Mouse (Mus musculus) retina, embryonic 14.5 days (tissue): ENCODE measurements around the gene Gm29735.
A peak's percentile ranks its signal among the peaks of the same experiment; 100 is the strongest.
"Not testable (repeated sequence)": the region's sequence is repeated elsewhere in the genome, so short reads cannot be mapped to it uniquely, and the experiment has no call there.

Experiments
- DNase-seq: peaks from one replicate; pipeline ENCODE4 v3.0.0-alpha.2; 2015; ENCODE audit warnings: low spot score

Gm29735 gene

DNA sequence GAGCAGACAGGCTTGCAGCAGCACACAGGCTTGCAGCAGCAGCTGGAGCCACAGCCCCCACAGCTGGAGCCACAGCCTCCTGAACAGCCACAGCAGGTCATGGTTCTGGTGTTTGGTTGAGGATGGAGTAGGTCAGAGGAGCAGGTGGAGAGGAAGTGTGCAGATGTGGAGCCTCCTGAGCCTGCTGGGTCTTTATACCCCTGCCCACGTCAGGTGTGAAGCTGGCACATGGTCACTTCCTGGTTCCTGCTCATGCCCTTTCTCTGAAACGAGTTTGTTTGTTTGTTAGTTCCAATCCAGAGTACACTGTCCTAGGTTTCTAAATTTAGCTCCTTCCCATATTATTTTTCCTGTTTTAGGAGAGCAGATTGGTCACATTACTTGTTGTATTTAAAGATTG is at the start of gene Gm29735:
TSS of gene Gm29735 (minus strand) at position 101 of the 400 bp plus-strand sequence.
- not testable (repeated sequence) for DNase-seq

GRCm38 (mm10) chr7:142205488-142205887 is 48.6 kb upstream of the Gm29735 start:
- no peak for DNase-seq

DNA sequence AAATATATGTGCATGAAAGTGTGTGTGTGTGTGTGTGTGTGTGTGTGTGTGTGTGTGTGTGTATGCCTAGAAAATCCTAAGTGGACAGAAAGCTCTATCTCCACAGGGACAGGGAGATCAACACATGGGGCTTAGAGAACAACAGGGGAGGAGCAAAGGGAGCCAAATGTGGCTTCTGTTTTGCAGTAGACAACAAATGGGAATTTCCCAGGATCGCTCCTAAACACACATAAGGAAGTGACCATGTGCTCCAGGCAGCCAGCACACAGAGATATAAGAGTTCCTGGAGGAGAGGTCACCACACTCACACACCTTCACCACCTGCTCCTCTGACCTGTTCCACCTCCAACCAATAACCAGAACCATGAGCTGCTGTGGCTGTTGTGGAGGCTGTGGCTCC is 44.2 kb upstream of the Gm29735 start, which contains the start of gene Krtap5-3:
TSS of gene Krtap5-3 (plus strand) at position 301 of the 400 bp plus-strand sequence.
- no peak for DNase-seq

DNA sequence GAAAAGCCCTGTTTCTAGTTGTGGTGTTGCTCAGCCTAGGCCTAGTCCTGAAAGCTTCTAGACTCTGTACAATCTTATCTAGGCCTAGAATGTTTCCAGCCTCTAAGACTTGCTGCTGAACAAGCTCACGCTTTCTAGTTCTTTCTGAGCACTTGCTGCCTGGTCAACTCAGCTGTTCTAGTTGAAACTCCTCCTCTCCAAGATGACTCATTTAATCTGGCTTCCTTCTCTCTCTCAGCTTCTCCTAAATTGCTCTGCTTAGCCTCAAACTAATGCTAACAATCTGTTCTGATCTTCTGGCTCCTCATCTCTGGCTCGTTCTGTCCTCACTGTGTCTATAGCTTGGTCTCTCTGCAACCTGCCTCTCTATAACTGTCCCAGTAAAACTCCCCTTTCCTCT is 41.8 kb upstream of the Gm29735 start:
- no peak for DNase-seq

- DNase-seq = no peak
Observed at GRCm38 (mm10) chr7:142190289-142190688, 33.4 kb upstream of the Gm29735 start, which contains the start of gene Gm10153. TSS of gene Gm10153 (minus strand) at chr7:142190389.

DNA sequence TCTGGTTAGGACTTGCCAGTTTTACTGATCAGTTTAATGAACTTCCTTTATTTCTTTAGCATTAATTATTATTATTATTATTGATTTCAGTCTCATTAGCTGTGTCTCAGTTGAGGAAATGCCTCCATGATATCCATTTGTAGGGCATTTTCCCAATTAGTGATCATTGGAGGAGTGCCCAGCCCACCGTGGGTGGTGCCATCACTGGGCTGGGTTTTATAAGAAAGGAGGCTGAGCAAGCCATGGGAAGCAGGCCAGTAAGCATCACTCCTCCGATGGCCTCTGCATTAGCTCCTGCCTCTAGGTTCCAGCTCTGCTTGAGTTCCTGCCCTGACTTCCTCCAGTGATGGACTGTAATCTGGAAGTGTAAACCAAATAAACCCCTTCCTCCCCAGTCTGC is 31.2 kb upstream of the Gm29735 start:
- no peak for DNase-seq

DNA sequence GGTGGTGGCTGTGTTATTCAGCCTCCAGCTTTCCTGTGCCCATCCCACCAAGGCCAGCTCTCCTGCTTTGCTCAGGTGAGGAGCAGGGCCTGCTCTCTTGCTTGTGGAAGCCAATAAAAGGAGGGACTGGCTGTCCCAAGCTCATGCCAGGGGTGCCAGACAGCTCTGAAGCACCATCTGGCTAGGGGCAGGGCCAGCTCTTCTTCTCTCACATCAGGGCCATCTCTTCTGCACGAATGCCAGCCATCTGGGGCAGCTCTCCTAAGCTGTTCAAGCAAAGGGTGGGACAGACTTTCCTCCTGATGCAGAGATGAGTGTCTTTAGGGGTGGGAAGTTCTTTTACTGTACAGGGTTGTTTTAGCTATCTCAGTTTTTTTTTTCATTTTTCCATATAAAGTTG is 24.1 kb upstream of the Gm29735 start:
- DNase-seq = no peak

DNA sequence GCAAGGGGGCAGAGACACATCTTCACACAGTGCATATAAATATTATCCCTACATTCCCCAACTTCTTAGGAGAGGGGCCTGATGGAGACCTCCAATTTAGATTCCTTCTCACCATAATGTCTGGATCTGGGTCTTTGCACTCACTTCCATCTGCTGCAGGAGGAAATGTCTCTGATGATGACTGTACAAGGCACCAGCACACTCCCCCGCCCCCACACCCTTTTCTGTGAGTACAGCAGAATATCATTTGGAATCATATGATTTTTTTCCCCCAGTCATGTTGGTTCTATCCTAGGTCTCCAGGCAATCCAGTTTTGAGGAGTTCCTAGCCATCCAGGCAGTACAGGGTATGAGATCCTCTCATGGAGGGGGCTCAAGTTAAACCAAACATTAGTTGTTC is 21.8 kb upstream of the Gm29735 start:
- DNase-seq = no peak

GRCm38 (mm10) chr7:142175905-142176304 is 19.0 kb upstream of the Gm29735 start, which contains the start of gene Krtap5-2:
TSS of gene Krtap5-2 (minus strand) at chr7:142176005.
- DNase-seq = not testable (repeated sequence)

- DNase-seq = peak; percentile 69
Observed at GRCm38 (mm10) chr7:142169836-142170235, 12.9 kb upstream of the Gm29735 start.

DNA sequence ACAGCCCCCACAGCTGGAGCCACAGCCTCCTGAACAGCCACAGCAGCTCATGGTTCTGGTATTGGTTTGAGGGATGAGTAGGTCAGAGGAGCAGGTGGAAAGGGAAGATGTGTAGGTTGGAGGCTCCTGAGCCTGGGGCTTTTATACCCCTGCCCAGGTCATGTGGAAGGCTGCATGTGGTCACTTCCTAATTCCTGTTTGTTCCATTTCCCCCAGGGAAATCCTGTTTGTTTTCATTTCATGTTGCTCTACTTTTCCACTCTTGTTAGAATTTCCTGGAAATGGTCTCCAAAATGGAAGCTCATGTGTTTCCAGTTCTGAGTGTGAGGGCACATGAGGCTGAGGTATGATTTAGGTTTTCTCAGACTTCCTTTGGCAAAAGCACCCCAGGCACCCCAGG is 8.7 kb upstream of the Gm29735 start, which contains the start of gene Gm4553:
TSS of gene Gm4553 (minus strand) at position 101 of the 400 bp plus-strand sequence.
- DNase-seq = not testable (repeated sequence)

DNA sequence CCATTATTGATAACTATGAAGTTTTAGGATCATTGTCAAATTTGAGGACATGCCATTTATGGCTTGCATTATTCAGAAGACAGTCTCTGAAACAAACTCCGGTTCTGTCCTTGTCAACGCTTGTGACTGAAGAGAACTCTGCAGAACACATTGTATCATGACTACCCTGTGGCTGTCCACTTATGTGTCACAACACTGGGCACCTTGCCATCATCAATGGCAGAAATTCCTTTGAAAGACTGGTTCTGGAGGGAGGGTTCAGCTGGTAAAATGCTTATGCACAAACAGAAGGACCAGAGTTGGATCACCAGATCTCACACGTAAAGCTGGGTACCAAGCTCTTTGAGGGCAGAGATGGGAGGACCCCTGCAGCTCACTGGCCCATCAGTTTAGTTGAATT is 2.5 kb upstream of the Gm29735 start:
- DNase-seq = no peak

DNA sequence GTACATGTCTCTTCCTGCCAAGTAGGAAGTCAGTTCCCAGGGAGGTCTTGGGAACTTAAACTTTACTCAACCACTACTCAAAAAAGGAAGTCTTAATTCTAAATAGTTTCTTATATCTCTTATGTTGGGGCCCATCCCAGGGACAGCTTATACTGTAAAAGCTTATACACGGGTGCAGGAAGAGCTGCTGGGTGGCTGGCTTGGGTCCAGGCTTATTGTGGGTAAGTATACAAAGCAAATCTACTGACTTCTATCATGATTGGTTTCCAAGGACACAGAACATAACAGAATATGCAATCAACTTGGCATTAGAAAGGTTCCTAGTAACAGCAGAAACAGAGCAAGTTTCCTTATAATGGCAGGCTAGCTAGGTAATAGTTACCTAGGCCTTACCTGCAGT is 1.6 kb downstream of the Gm29735 start:
- no peak for DNase-seq

DNA sequence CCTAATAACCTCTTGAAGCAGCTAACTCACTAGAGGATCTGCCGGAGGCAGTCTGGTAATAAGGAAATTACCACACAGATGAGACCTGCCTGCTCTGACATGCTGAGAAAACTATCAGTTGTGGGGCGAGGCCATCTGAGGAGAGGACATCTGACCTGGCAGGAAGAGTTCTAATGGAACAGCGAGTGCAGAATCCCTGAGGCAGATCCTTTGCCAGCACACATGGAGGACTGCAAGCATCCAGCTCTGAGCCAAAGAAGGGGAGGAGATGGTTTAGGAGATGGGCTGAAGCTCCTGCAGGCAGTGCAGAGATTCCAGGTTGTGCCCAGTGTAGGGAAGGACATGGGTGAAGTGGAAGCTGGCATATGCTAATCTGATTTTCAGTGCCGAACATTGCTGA is 4.7 kb downstream of the Gm29735 start:
- no peak for DNase-seq

DNA sequence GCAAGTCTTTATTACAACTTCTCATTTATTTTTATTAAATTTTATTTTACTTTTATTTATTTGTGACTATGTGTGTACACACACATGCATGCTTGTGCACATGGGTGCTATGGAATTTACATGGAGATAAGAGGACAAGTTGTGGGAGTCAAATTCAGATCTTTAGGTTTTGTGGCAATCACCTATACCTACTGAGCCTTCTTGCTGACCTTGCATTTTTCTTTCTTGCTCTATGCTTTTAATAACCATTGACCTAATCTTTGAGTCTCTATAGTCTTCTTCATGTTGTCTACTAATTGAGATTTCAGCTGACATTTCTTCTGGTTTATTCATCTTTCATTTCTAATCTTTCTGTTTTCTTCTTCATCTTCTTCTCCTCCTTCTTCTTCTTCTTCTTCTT is 8.3 kb downstream of the Gm29735 start:
- DNase-seq = no peak

DNA sequence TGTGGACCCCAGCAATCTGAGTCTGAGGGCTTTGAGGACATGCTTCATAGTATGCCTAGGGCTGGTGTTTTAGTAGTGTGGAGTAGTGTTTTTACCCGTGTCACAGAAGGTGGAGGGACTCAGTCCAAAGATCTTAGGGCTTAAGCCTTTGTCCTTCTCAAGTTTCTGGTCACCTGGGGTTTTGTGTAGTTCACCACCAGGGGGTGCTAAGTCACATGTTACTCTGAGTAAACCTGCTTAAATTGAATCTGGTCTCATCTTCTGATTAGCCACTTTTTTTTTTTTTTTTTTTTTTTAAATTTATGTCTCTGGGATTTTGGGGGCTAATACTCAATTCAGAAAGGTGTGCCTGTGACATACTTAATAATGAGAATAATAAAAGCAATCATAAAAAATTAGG is 10.9 kb downstream of the Gm29735 start:
- peak; percentile 84 for DNase-seq

GRCm38 (mm10) chr7:142145413-142145940 is 11.4 kb downstream of the Gm29735 start:
- no peak for DNase-seq

- no peak for DNase-seq
Observed at GRCm38 (mm10) chr7:142144507-142144906, 12.4 kb downstream of the Gm29735 start, which contains the start of gene Gm45337. TSS of gene Gm45337 (minus strand) at chr7:142144607.

DNA sequence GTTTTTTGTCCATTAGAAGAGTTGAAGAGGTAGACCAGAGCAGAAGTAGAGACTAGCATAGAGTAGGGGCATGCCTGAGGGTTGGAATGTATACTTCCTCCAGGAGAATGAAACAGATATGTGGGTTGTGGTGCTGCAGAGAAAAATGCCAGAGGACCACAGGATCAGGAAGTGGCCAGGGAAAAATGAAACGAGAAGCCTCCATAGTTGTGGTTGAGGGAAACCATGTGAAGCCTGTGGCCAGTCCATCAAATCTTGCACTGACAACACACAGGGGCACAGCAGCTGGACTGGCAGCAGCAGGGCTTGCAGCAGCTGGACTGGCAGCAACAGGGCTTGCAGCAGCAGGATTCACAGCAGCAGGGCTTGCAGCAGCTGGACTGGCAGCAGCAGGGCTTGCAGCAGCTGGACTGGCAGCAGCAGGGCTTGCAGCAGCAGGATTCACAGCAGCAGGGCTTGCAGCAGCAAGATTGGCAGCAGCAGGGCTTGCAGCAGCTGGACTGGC is 13.4 kb downstream of the Gm29735 start:
- not testable (repeated sequence) for DNase-seq

DNA sequence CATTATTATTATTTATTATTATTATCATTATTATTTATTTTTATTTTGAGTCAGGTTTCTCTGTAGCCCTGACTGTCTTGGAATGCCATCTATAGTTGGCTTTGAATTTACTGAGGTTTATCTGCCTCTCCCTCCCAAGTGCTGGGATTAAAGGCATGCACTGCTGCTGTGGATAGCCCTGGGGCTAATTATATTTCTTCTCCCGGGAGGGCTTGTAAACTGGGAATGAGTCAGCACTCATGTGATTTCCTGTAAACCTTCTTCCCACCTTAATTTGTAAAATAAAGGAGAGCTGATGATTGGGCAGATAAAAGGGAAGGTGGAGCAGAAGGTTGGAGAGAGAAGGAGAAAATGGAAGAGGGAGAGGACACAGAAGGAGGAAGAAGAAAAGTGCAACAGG is 16.2 kb downstream of the Gm29735 start:
- no peak for DNase-seq

DNA sequence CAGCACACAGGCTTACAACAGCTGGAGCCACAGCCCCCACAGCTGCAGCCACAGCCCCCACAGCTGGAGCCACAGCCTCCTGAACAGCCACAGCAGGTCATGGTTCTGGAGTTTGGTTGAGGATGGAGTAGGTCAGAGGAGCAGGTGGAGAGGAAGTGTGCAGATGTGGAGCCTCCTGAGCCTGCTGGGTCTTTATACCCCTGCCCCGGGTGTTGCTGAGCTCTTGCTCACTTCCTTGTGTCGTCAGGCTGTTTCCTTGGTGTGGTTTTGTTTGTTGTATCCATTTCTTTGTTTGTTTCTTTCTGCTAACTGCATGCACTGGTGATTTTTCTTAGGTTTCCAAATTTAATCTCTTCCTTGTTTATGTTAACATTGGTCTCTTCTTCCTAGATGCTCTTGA is 21.0 kb downstream of the Gm29735 start, which contains the start of gene Gm39115:
TSS of gene Gm39115 (minus strand) at position 101 of the 400 bp plus-strand sequence.
- not testable (repeated sequence) for DNase-seq

GRCm38 (mm10) chr7:142134206-142134995 is 22.5 kb downstream of the Gm29735 start:
- DNase-seq = peak; percentile 54

DNA sequence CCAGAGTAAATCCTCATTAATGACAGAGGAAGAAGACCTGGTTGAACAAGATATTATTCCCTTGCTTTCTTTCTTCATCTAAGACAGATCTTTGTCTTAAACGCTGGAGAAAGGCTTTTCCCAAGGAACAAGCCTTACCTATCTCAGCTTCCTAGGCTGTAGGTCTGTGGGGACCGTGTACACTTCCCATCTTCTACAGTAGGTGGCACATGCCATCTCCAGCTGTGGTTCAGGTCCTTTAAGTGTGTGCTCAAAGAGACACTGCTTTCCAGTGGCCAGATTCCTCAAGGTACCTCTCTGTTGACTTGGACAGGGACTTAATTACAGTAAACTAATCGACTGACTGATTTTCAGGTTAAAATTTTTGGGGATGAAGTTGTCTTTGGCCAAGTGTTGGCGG is 28.1 kb downstream of the Gm29735 start:
- DNase-seq = no peak
